Mouse (Mus musculus) CH12.LX (cell line): ENCODE data around the gene Dhcr24. TPM values are rescaled to one million over a fixed set of nuclear protein-coding genes. Genes with fewer than 3 reads are reported as not detected.

Experiments
- DNase-seq: peaks from one replicate; pipeline ENCODE4 v3.0.0-alpha.2; 2013; ENCODE audit errors: extremely low read depth
- H3K27ac ChIP-seq: 2 replicates; pipeline ENCODE4 v1.5.1; 2012; ENCODE audit warnings: low read depth, mild to moderate bottlenecking, control low read depth, moderate library complexity; ENCODE audit not compliant: insufficient read depth
- H3K27me3 ChIP-seq: replicated peaks from 2 replicates; pipeline ENCODE3; 2012; ENCODE audit warnings: inconsistent platforms
- H3K36me3 ChIP-seq, 2 experiments: replicated peaks in 1 of 2; 2 replicates each; pipeline versions ENCODE3 to v1.6.1; 2012; ENCODE audit warnings: inconsistent platforms in 1 of 2, low read length in 1 of 2, mild to moderate bottlenecking in 1 of 2, mixed read lengths in 1 of 2, moderate library complexity in 1 of 2; ENCODE audit not compliant: control insufficient read depth in 1 of 2, insufficient read depth in 1 of 2
- H3K4me1 ChIP-seq, 2 experiments: 2 replicates each; pipeline ENCODE4 v1.6.1; 2012; ENCODE audit warnings: inconsistent platforms in 1 of 2, moderate library complexity in 1 of 2; ENCODE audit not compliant: insufficient read depth in 2 of 2, control insufficient read depth in 1 of 2
- H3K4me2 ChIP-seq: 2 replicates; pipeline ENCODE4 v1.6.1; 2012; ENCODE audit warnings: low read depth, mild to moderate bottlenecking, control low read depth; ENCODE audit not compliant: poor library complexity, insufficient read depth, severe bottlenecking
- H3K4me3 ChIP-seq, 3 experiments: fragments of 150-350 bp in 1 of 3; sonication (generic) in 1 of 3; replicated peaks in 1 of 3; 2 replicates each; pipeline versions ENCODE3 to v1.5.1; 2011 to 2012; ENCODE audit warnings: low read depth in 2 of 3, low read length in 2 of 3, mild to moderate bottlenecking in 2 of 3, moderate library complexity in 2 of 3, control low read depth in 1 of 3, improper control_type of control experiment in 1 of 3, inconsistent platforms in 1 of 3, mixed read lengths in 1 of 3; ENCODE audit not compliant: poor library complexity in 1 of 3
- H3K79me2 ChIP-seq: replicated peaks from 2 replicates; pipeline ENCODE4 v1.6.1; 2012; ENCODE audit warnings: mild to moderate bottlenecking, moderate library complexity; ENCODE audit not compliant: control insufficient read depth, poor library complexity, insufficient read depth, severe bottlenecking; ENCODE audit errors: extremely low read depth
- H3K9ac ChIP-seq: 2 replicates; pipeline ENCODE4 v1.6.1; 2012; ENCODE audit warnings: low read depth, mild to moderate bottlenecking, control low read depth, moderate library complexity; ENCODE audit not compliant: insufficient read depth
- H3K9me3 ChIP-seq: replicated peaks from 2 replicates; pipeline ENCODE3; 2012; ENCODE audit warnings: low read length, inconsistent platforms, mixed read lengths
- E2F4 ChIP-seq: IDR thresholded peaks from 2 replicates; pipeline ENCODE4 v1.6.1; 2011; ENCODE audit warnings: low read depth, low read length, improper control_type of control experiment; ENCODE audit not compliant: insufficient replicate concordance
- MAX ChIP-seq: IDR thresholded peaks from 2 replicates; pipeline ENCODE4 v1.6.1; 2011; ENCODE audit warnings: low read length, improper control_type of control experiment
- MEF2A ChIP-seq: IDR thresholded peaks from 2 replicates; pipeline ENCODE4 v1.6.1; 2014; ENCODE audit warnings: low read depth, mild to moderate bottlenecking, inconsistent platforms, low read length, improper control_type of control experiment, borderline replicate concordance
- MYC ChIP-seq: IDR thresholded peaks from 2 replicates; pipeline ENCODE4 v1.6.1; 2011; ENCODE audit warnings: low read depth, mild to moderate bottlenecking, improper control_type of control experiment, low read length
- NELFE ChIP-seq: IDR thresholded peaks from 2 replicates; pipeline ENCODE4 v1.6.1; 2011; ENCODE audit warnings: low read depth, low read length, improper control_type of control experiment
- POLR2AphosphoS2 ChIP-seq: IDR thresholded peaks from 2 replicates; pipeline ENCODE4 v1.6.1; 2011; ENCODE audit warnings: low read depth, low read length, improper control_type of control experiment
- RAD21 ChIP-seq: IDR thresholded peaks from 2 replicates; pipeline ENCODE4 v1.6.1; 2011; ENCODE audit warnings: low read depth, mild to moderate bottlenecking, low read length, improper control_type of control experiment, moderate library complexity
- RCOR1 ChIP-seq: conservative IDR thresholded peaks from 2 replicates; pipeline ENCODE4 v1.6.1; 2012; ENCODE audit warnings: low read depth, mild to moderate bottlenecking, inconsistent platforms, low read length, improper control_type of control experiment
- SMC3 ChIP-seq: IDR thresholded peaks from 2 replicates; pipeline ENCODE4 v1.6.1; 2011; ENCODE audit warnings: low read depth, low read length, improper control_type of control experiment
- UBTF ChIP-seq: IDR thresholded peaks from 2 replicates; pipeline ENCODE4 v1.6.1; 2012; ENCODE audit warnings: low read depth, mild to moderate bottlenecking, inconsistent platforms, low read length, improper control_type of control experiment, moderate library complexity
- USF2 ChIP-seq: conservative IDR thresholded peaks from 2 replicates; pipeline ENCODE4 v1.6.1; 2011; ENCODE audit warnings: low read depth, low read length, improper control_type of control experiment
- ZKSCAN1 ChIP-seq: IDR thresholded peaks from 2 replicates; pipeline ENCODE4 v1.6.1; 2012; ENCODE audit warnings: low read depth, inconsistent platforms, low read length, improper control_type of control experiment, borderline replicate concordance
- dilution Hi-C: fragments of 300-500 bp; cut with MboI; formaldehyde crosslinking; loops from 2 replicates; pipeline ENCODE4 v1.14.3; 2020; ENCODE audit warnings: low sequenced_read_pairs; ENCODE audit not compliant: extremely low pct_unique_long_range_greater_than_20kb, extremely low pct_ligation_motif_present
- in situ Hi-C: fragments of 300-500 bp; cut with MboI; formaldehyde crosslinking; loops from 3 replicates; pipeline ENCODE4 v1.14.3; 2019; ENCODE audit warnings: low sequenced_read_pairs, low pct_ligation_motif_present, low pct_unique_long_range_greater_than_20kb, mixed read lengths
- polyA plus RNA-seq: library from polyadenylated mRNA; unstranded; fragments of >175 nt; gene quantifications from 2 replicates; pipeline ENCODE4 v1.2.1, GENCODE M21; 2012; ENCODE audit warnings: low read depth; ENCODE audit not compliant: insufficient read length
- total RNA-seq, 2 experiments: library from RNA; depleted of rRNA; stranded (reverse); fragments of 300-350 nt in 1 of 2; fragments of >200 nt in 1 of 2; gene quantifications; 2 replicates each; pipeline ENCODE4 v1.2.3; 2012 to 2014

Gene Dhcr24
- total and polyA plus RNA-seq, 3 experiments, result 41.4 to 90.5 (median 46.9) TPM

DNA sequence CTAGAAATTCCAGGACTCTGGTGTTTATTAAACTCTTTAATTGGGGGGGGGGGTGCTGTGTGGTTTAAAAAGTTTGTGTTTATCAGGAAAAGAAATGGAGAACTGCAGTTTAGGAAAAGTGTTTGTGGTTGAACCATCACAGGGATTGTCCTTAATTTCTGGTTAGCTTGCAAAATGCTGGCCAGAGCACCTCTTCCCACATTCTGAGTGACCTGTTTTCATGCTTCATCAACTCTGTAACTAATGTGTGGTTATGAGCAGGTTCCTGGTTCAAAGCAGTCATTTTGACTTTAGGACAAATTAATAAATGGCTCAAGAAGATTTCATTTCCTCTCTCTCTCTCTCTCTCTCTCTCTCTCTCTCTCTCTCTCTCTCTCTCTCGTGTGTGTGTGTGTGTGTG is 2.9 kb upstream of the Dhcr24 start:
- in situ Hi-C loops, result no loop called here
- H3K79me2 ChIP-seq, result peaks cover 15% of the 10 kb centered on the region
- no peak overlapping the region for H3K27ac ChIP-seq
- TF ChIP-seq UBTF (no peak), MYC (no peak), E2F4 (no peak), RAD21 (no peak), MAX (no peak), USF2 (no peak), RCOR1 (no peak), SMC3 (no peak), MEF2A (no peak), ZKSCAN1 (no peak), NELFE (no peak)
- TF ChIP-seq, all 38 proteins: peak for 0
- H3K36me3 ChIP-seq, result peaks cover 0 to 7% of the 10 kb centered on the region in 2 experiments
- dilution Hi-C loops, result no loop called here
- H3K4me3 ChIP-seq, result no peak overlapping the region
- no peak for DNase-seq
- H3K4me1 ChIP-seq, result peaks cover 5 to 16% of the 10 kb centered on the region in 2 experiments; a peak in 3 of 4 replicates
- H3K27me3 ChIP-seq, result peaks cover 1% of the 10 kb centered on the region
- H3K4me2 ChIP-seq, result no peak overlapping the region
- no peaks in the 10 kb centered on the region for H3K9me3 ChIP-seq
- H3K9ac ChIP-seq, result no peak overlapping the region

DNA sequence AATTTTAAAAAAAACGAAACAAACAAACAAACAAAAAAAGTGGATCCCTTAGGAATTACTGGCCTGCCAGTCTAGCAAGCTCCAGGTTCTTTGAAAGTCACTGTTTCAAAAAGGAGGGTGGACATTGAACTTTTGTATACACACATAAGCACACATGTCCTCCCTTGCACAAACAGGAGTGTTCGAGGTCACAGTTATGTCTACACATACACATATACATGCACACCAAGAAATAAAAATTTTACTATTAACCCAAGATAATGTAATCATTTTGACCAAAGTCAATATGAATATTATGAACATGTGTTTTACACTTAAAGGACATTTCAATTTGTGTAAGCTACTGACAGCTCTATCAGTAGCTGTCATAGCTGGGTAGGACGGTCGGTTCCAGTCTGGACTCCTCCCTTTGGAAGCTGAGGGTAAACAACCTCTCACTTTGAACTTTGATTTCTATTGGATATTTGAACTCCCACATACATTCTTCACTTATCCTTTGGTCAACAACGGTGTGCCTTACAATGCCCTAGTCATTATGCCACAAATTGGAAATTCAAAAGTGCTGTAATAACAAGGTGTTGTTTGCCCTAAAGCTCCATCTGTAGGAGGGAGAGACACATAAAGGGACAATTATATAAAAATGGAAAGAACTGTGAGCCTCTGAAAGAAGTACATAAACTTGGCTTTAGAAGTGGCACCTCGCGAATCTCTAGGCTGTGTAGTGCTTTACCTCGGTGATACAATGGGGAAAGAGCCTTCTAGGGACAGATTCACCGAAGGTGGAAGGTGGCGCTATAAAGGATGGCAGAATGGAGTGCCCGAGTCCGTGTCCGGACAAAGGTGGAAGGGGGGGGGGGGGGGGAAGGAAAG is 1.3 kb upstream of the Dhcr24 start:
- Histone ChIP-seq H3K9me3 (no peaks in the 10 kb centered on the region), H3K27ac (no peak overlapping the region), H3K36me3 (peaks cover 4 to 23% of the 10 kb centered on the region in 2 experiments), H3K79me2 (peaks cover 15% of the 10 kb centered on the region), H3K4me3 (no peak overlapping the region), H3K27me3 (peaks cover 1% of the 10 kb centered on the region), H3K4me1 (peaks cover 11 to 28% of the 10 kb centered on the region in 2 experiments; a peak in 3 of 4 replicates), H3K4me2 (no peak overlapping the region), H3K9ac (no peak overlapping the region)
- dilution Hi-C loops (no loop called here), in situ Hi-C loops (no loop called here)
- TF ChIP-seq POLR2AphosphoS2, result no peak
- DNase-seq, result no peak
